ENCODE assay signal across 10 mouse cellular contexts in genomic region chr5:100085097-100085496, GRCm38 (mm10). TPM values are rescaled to one million over a fixed set of nuclear protein-coding genes. Genes with fewer than 3 reads are reported as not detected.
DNase-seq lines count a peak whose midpoint lies in the region; ATAC-seq and TF ChIP-seq lines count a peak whose summit lies in the region.
"Had no signal": no experiment of that assay in that cellular context is flagged by ENCODE, and none has a peak within 500 bp of the region (broad histone marks: within the 10 kb centered on the region; RNA-seq: fewer than 3 reads in every experiment).

No protein-coding gene starts in this region.

- ATAC-seq in kidney, embryonic 15.5 days (replicated peaks; ENCODE audit: low FRiP score) = no peak
- no peak for ATAC-seq in stomach, embryonic 15.5 days (ENCODE audit: insufficient read depth, low FRiP score, low read depth)
- no peak for ATAC-seq in stomach, postnatal 0 days (ENCODE audit: low FRiP score, low TSS enrichment)
- peak; percentile 66 for ATAC-seq in forebrain, embryonic 16.5 days
- no peak for ATAC-seq in midbrain, postnatal 0 days (ENCODE audit: low FRiP score)

- 50% methylated on average over 8 of the region's 8 CpGs for WGBS in kidney, embryonic 15.5 days
- WGBS in stomach, embryonic 15.5 days = 40% methylated on average over 8 of the region's 8 CpGs
- WGBS in stomach, postnatal 0 days = 32% methylated on average over 8 of the region's 8 CpGs
- WGBS in forebrain, embryonic 16.5 days = 31% methylated on average over 8 of the region's 8 CpGs
- WGBS in midbrain, postnatal 0 days = 64% methylated on average over 8 of the region's 8 CpGs

- DNase-seq in kidney, adult 18-20 months = no peak
- DNase-seq in stomach, postnatal 0 days (ENCODE audit: low spot score) = no peak
- DNase-seq in midbrain, postnatal 0 days (ENCODE audit: low spot score) = peak; percentile 40
- DNase-seq in left cerebral cortex, postnatal 25 days (ENCODE audit: low spot score in 2 of 2) = no peak
- no peak for DNase-seq in urinary bladder, postnatal 4 days (ENCODE audit: low spot score in 2 of 2)

- no peak for TF ChIP-seq EP300 in stomach, postnatal 0 days (optimal IDR thresholded peaks at IDR 0.05)

- H3K4me3 ChIP-seq in kidney, embryonic 15.5 days (replicated peaks) = no peak overlapping the region
- no peak overlapping the region for H3K4me3 ChIP-seq in stomach, embryonic 15.5 days (replicated peaks)
- no peak overlapping the region for H3K4me3 ChIP-seq in stomach, postnatal 0 days (ENCODE audit: low read depth, low read length)
- H3K4me3 ChIP-seq in forebrain, embryonic 16.5 days (replicated peaks; ENCODE audit: low read length) = no peak overlapping the region
- H3K4me3 ChIP-seq in midbrain, postnatal 0 days (ENCODE audit: low read depth, low read length) = no peak overlapping the region
- H3K4me3 ChIP-seq: heart, embryonic 13.5 days had no signal

- peaks cover 21% of the 10 kb centered on the region for H3K4me1 ChIP-seq in kidney, embryonic 15.5 days
- H3K4me1 ChIP-seq in stomach, embryonic 15.5 days = peaks cover 11% of the 10 kb centered on the region
- no peaks in the 10 kb centered on the region for H3K4me1 ChIP-seq in stomach, postnatal 0 days (replicated peaks; ENCODE audit: control insufficient read depth, insufficient read depth)
- peaks cover 26% of the 10 kb centered on the region for H3K4me1 ChIP-seq in forebrain, embryonic 16.5 days (replicated peaks; ENCODE audit: control insufficient read depth, insufficient read depth, low read length)
- peaks cover 2% of the 10 kb centered on the region; the same call in 1 of the 2 replicates for H3K4me1 ChIP-seq in midbrain, postnatal 0 days (ENCODE audit: insufficient read depth, low read length)

- no peaks in the 10 kb centered on the region; the same call in 1 of the 2 replicates for H3K36me3 ChIP-seq in kidney, embryonic 15.5 days
- no peaks in the 10 kb centered on the region for H3K36me3 ChIP-seq in stomach, embryonic 15.5 days
- no peaks in the 10 kb centered on the region for H3K36me3 ChIP-seq in stomach, postnatal 0 days (ENCODE audit: control insufficient read depth, insufficient read depth, low read length)
- H3K36me3 ChIP-seq in forebrain, embryonic 16.5 days (ENCODE audit: control insufficient read depth, insufficient read depth) = no peaks in the 10 kb centered on the region
- peaks cover 5% of the 10 kb centered on the region; the same call in 1 of the 2 replicates for H3K36me3 ChIP-seq in midbrain, postnatal 0 days (ENCODE audit: insufficient read depth, low read length)
- H3K36me3 ChIP-seq: heart, embryonic 13.5 days had no signal

- no peak overlapping the region for H3K9ac ChIP-seq in kidney, embryonic 15.5 days
- H3K9ac ChIP-seq in stomach, embryonic 15.5 days = no peak overlapping the region
- no peak overlapping the region for H3K9ac ChIP-seq in stomach, postnatal 0 days (ENCODE audit: low read length)
- no peak overlapping the region for H3K9ac ChIP-seq in forebrain, embryonic 16.5 days (replicated peaks; ENCODE audit: low read depth, low read length)
- no peak overlapping the region for H3K9ac ChIP-seq in midbrain, postnatal 0 days (replicated peaks; ENCODE audit: low read length, poor library complexity, severe bottlenecking)
- H3K9ac ChIP-seq: heart, embryonic 13.5 days had no signal

- H3K27me3 ChIP-seq in kidney, embryonic 15.5 days = no peaks in the 10 kb centered on the region
- no peaks in the 10 kb centered on the region for H3K27me3 ChIP-seq in stomach, embryonic 15.5 days (replicated peaks)
- no peaks in the 10 kb centered on the region for H3K27me3 ChIP-seq in stomach, postnatal 0 days (ENCODE audit: control insufficient read depth, insufficient read depth, low read length)
- no peaks in the 10 kb centered on the region for H3K27me3 ChIP-seq in forebrain, embryonic 16.5 days (replicated peaks; ENCODE audit: control insufficient read depth, insufficient read depth, low read length)
- H3K27me3 ChIP-seq in midbrain, postnatal 0 days (ENCODE audit: insufficient read depth, low read length) = no peaks in the 10 kb centered on the region
- H3K27me3 ChIP-seq: heart, embryonic 13.5 days had no signal

- H3K27ac ChIP-seq in kidney, embryonic 15.5 days = 0 out of 2 replicates have a peak overlapping the region, but pooled peaks have one; percentile 19
- peak overlapping the region; percentile 26; the same call in 1 of the 2 replicates for H3K27ac ChIP-seq in stomach, embryonic 15.5 days
- no peak overlapping the region for H3K27ac ChIP-seq in stomach, postnatal 0 days (replicated peaks)
- H3K27ac ChIP-seq in forebrain, embryonic 16.5 days (ENCODE audit: low read length) = peak overlapping the region; percentile 60
- no peak overlapping the region for H3K27ac ChIP-seq in midbrain, postnatal 0 days (ENCODE audit: low read depth, low read length)
- H3K27ac ChIP-seq: heart, embryonic 13.5 days had no signal

- H3K9me3 ChIP-seq in kidney, embryonic 15.5 days (replicated peaks) = no peaks in the 10 kb centered on the region
- no peaks in the 10 kb centered on the region for H3K9me3 ChIP-seq in stomach, embryonic 15.5 days
- no peaks in the 10 kb centered on the region for H3K9me3 ChIP-seq in stomach, postnatal 0 days (ENCODE audit: control insufficient read depth, low read length)
- no peaks in the 10 kb centered on the region for H3K9me3 ChIP-seq in forebrain, embryonic 16.5 days (ENCODE audit: control insufficient read depth, low read length)
- H3K9me3 ChIP-seq in midbrain, postnatal 0 days (ENCODE audit: low read length) = no peaks in the 10 kb centered on the region
- H3K9me3 ChIP-seq: heart, embryonic 13.5 days had no signal

- H3K4me2 ChIP-seq in kidney, embryonic 15.5 days = no peak overlapping the region
- no peak overlapping the region for H3K4me2 ChIP-seq in stomach, embryonic 15.5 days
- H3K4me2 ChIP-seq in stomach, postnatal 0 days (replicated peaks; ENCODE audit: low read depth) = no peak overlapping the region
- H3K4me2 ChIP-seq in forebrain, embryonic 16.5 days (ENCODE audit: low read length) = no peak overlapping the region
- H3K4me2 ChIP-seq in midbrain, postnatal 0 days (ENCODE audit: low read depth, low read length, poor library complexity, severe bottlenecking) = no peak overlapping the region
- H3K4me2 ChIP-seq: heart, embryonic 13.5 days; liver, embryonic 11.5 days had no signal

- TF ChIP-seq CTCF in stomach, postnatal 0 days (IDR thresholded peaks at IDR 0.05; ENCODE audit: low read depth) = no peak
- TF ChIP-seq CTCF in midbrain, postnatal 0 days (IDR thresholded peaks at IDR 0.05) = no peak

- intact Hi-C loops in left cerebral cortex, postnatal 25 days (cut with DNase I) = no loop called here

RNA-seq across cellular contexts. Expression of gene Enoph1, which starts 45.3 kb away (rescaled TPM):
- polyA plus RNA-seq in kidney, embryonic 15.5 days (2015; fragmentation: Nextera tagmentation; extraction: Ambion mirVana) = 48.1 and 48.7 TPM in 2 replicates
- polyA plus RNA-seq in stomach, embryonic 15.5 days (2015; fragmentation: Nextera tagmentation; extraction: Ambion mirVana) = 41.2 and 46.2 TPM in 2 replicates
- 23.4 and 23.5 TPM in 2 replicates for polyA plus RNA-seq in stomach, postnatal 0 days (2015; fragmentation: Nextera tagmentation; extraction: Ambion mirVana)
- polyA plus RNA-seq in forebrain, embryonic 16.5 days (2015; fragmentation: Nextera tagmentation; extraction: Ambion mirVana) = 68.0 and 69.1 TPM in 2 replicates
- total RNA-seq in midbrain, postnatal 0 days (2014; rRNA removed) = 50.0 and 54.7 TPM in 2 replicates
- polyA plus RNA-seq in midbrain, postnatal 0 days (2015; fragmentation: Nextera tagmentation; extraction: Ambion mirVana) = 55.0 and 56.3 TPM in 2 replicates
- 10 to 100 TPM; 50.3 to 57.4 TPM for total RNA-seq in left cerebral cortex, postnatal 25 days (2021)

RNA-seq across cellular contexts. Expression of gene Hnrnpdl, which starts 45.6 kb away (rescaled TPM):
- polyA plus RNA-seq in kidney, embryonic 15.5 days (2015; fragmentation: Nextera tagmentation; extraction: Ambion mirVana) = 168 and 169 TPM in 2 replicates
- polyA plus RNA-seq in stomach, embryonic 15.5 days (2015; fragmentation: Nextera tagmentation; extraction: Ambion mirVana) = 136 and 149 TPM in 2 replicates
- polyA plus RNA-seq in stomach, postnatal 0 days (2015; fragmentation: Nextera tagmentation; extraction: Ambion mirVana) = 58.8 and 58.9 TPM in 2 replicates
- polyA plus RNA-seq in forebrain, embryonic 16.5 days (2015; fragmentation: Nextera tagmentation; extraction: Ambion mirVana) = 246 and 250 TPM in 2 replicates
- total RNA-seq in midbrain, postnatal 0 days (2014; rRNA removed) = 145 and 171 TPM in 2 replicates
- 203 and 214 TPM in 2 replicates for polyA plus RNA-seq in midbrain, postnatal 0 days (2015; fragmentation: Nextera tagmentation; extraction: Ambion mirVana)
- 100 to 1,000 TPM; 145 to 156 TPM for total RNA-seq in left cerebral cortex, postnatal 25 days (2021)

Comparison
In these comparisons a context has a peak if more than half of its experiments do, and no peak if none do; other contexts are left out.
1. H3K27ac ChIP-seq: peak in kidney, embryonic 15.5 days (single experiment), stomach, embryonic 15.5 days (single experiment) and forebrain, embryonic 16.5 days (single experiment); none in stomach, postnatal 0 days (single experiment) and midbrain, postnatal 0 days (single experiment).